22 mouse cellular contexts compared by ENCODE assay signal in genomic region chr3:144015236-144015635, GRCm38 (mm10).
"Had no signal": no experiment of that assay in that cellular context is flagged by ENCODE, and none has a peak within 500 bp of the region (broad histone marks: within the 10 kb centered on the region; RNA-seq: fewer than 3 reads in every experiment).

No protein-coding gene starts in this region.

- H3K27ac ChIP-seq: intestine, embryonic 15.5 days; kidney, embryonic 15.5 days; limb, embryonic 12.5 days; limb, embryonic 15.5 days; liver, embryonic 12.5 days; liver, embryonic 15.5 days; neural tube, embryonic 12.5 days; neural tube, embryonic 15.5 days had no signal

- H3K4me3 ChIP-seq: intestine, embryonic 15.5 days; kidney, embryonic 15.5 days; limb, embryonic 12.5 days; limb, embryonic 15.5 days; liver, embryonic 12.5 days; liver, embryonic 15.5 days; neural tube, embryonic 12.5 days; neural tube, embryonic 15.5 days had no signal

- H3K4me1 ChIP-seq: liver, embryonic 12.5 days; liver, embryonic 15.5 days; neural tube, embryonic 12.5 days had no signal

- H3K27me3 ChIP-seq: intestine, embryonic 15.5 days; kidney, embryonic 15.5 days; limb, embryonic 12.5 days; limb, embryonic 15.5 days; liver, embryonic 12.5 days; liver, embryonic 15.5 days; neural tube, embryonic 12.5 days had no signal

- H3K4me2 ChIP-seq: intestine, embryonic 15.5 days; kidney, embryonic 15.5 days; limb, embryonic 12.5 days; limb, embryonic 15.5 days; liver, embryonic 12.5 days; liver, embryonic 15.5 days; midbrain, embryonic 11.5 days; neural tube, embryonic 12.5 days; neural tube, embryonic 15.5 days had no signal

- H3K9ac ChIP-seq: intestine, embryonic 15.5 days; kidney, embryonic 15.5 days; limb, embryonic 12.5 days; limb, embryonic 15.5 days; liver, embryonic 12.5 days; liver, embryonic 15.5 days; neural tube, embryonic 12.5 days; neural tube, embryonic 15.5 days had no signal

- ATAC-seq: intestine, embryonic 15.5 days; liver, embryonic 12.5 days had no signal

- DNase-seq: kidney, adult 11 months; kidney, adult 8-10 months; kidney, postnatal 14 days; kidney, postnatal 4 days; left cerebral cortex, postnatal 4 days; lung, adult 2 months; lung, postnatal 14 days; midbrain, embryonic 14.5 days; retina, postnatal 1 day; right cerebral cortex, postnatal 25 days; spleen, adult 18-20 months; thymus, adult 18-20 months; thymus, postnatal 25 days had no signal

- H3K36me3 ChIP-seq: intestine, embryonic 15.5 days; kidney, embryonic 15.5 days; limb, embryonic 12.5 days; limb, embryonic 15.5 days; liver, embryonic 12.5 days; liver, embryonic 15.5 days; neural tube, embryonic 12.5 days; neural tube, embryonic 15.5 days had no signal

- H3K9me3 ChIP-seq: intestine, embryonic 15.5 days; kidney, embryonic 15.5 days; limb, embryonic 12.5 days; limb, embryonic 15.5 days; liver, embryonic 12.5 days; liver, embryonic 15.5 days; neural tube, embryonic 12.5 days; neural tube, embryonic 15.5 days had no signal
